ENCODE assay signal across 10 mouse cellular contexts in the genomic region with DNA sequence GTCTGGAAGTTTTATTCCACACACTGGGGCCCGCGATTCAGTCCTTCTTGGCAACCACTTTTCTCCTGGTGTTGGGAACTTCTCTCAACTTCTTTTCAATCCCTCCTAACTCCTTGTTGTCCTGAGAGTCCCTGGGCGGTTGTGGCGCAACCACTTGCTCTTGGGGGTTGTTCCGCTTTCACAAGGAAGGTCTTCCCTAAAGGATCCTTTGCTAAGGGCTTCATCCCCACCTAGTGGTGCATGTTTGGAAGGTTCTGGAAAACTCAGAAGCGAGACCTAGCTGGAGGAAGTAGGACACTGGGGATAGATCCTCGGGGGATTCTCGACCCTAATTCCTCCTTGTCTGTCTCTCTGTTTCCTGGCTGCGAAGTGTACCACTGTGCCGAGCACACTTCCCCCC. TPM values are rescaled to one million over a fixed set of nuclear protein-coding genes. Genes with fewer than 3 reads are reported as not detected.
DNase-seq lines count a peak whose midpoint lies in the region; ATAC-seq and TF ChIP-seq lines count a peak whose summit lies in the region.
"Had no signal": no experiment of that assay in that cellular context is flagged by ENCODE, and none has a peak within 500 bp of the region (broad histone marks: within the 10 kb centered on the region; RNA-seq: fewer than 3 reads in every experiment).

No protein-coding gene starts in this region.

- no peak overlapping the region for H3K9ac ChIP-seq in midbrain, embryonic 14.5 days (replicated peaks; ENCODE audit: low read length)
- H3K9ac ChIP-seq in midbrain, embryonic 16.5 days (ENCODE audit: low read depth, low read length): no peak overlapping the region
- H3K9ac ChIP-seq: limb, embryonic 15.5 days had no signal

- H3K4me3 ChIP-seq in midbrain, embryonic 14.5 days (replicated peaks; ENCODE audit: low read depth, low read length): no peak overlapping the region
- no peak overlapping the region for H3K4me3 ChIP-seq in midbrain, embryonic 16.5 days (ENCODE audit: low read depth, low read length)
- H3K4me3 ChIP-seq in thymus, adult 2 months (ENCODE audit: control insufficient read depth, insufficient read depth, low read length): no peak overlapping the region
- H3K4me3 ChIP-seq: limb, embryonic 15.5 days had no signal

- no peak overlapping the region for H3K27ac ChIP-seq in midbrain, embryonic 14.5 days (replicated peaks; ENCODE audit: low read depth, low read length)
- H3K27ac ChIP-seq in midbrain, embryonic 16.5 days (ENCODE audit: low read length): no peak overlapping the region
- H3K27ac ChIP-seq in thymus, adult 2 months (ENCODE audit: control insufficient read depth, insufficient read depth, low read length): no peak overlapping the region
- H3K27ac ChIP-seq: limb, embryonic 15.5 days had no signal

- ATAC-seq in midbrain, embryonic 14.5 days (ENCODE audit: low FRiP score, low TSS enrichment): no peak
- ATAC-seq in midbrain, embryonic 16.5 days: no peak
- peak; percentile 47 for ATAC-seq in monocyte, adult 5-6 weeks (replicated peaks; ENCODE audit: insufficient number of reproducible peaks, low FRiP score, low TSS enrichment, poor library complexity, severe bottlenecking)

- no peaks in the 10 kb centered on the region for H3K9me3 ChIP-seq in midbrain, embryonic 14.5 days (ENCODE audit: control insufficient read depth, low read length)
- H3K9me3 ChIP-seq in midbrain, embryonic 16.5 days (replicated peaks; ENCODE audit: control insufficient read depth, low read length, poor library complexity, severe bottlenecking): no peaks in the 10 kb centered on the region
- H3K9me3 ChIP-seq: limb, embryonic 15.5 days had no signal

- DNase-seq in adrenal gland, adult 8-10 months: peak; percentile 31
- no peak for DNase-seq in adrenal gland, adult 18-20 months (ENCODE audit: low spot score in 2 of 2)
- peak; percentile 29 for DNase-seq in midbrain, embryonic 14.5 days
- peak; percentile 46 for DNase-seq in liver
- DNase-seq in thymus, adult 2 months: no peak
- DNase-seq in cerebellum, adult 11-12 months: no peak
- DNase-seq: cerebellum, adult 2 months had no signal

- TF ChIP-seq CTCF in thymus, adult 2 months (IDR thresholded peaks at IDR 0.05; ENCODE audit: borderline replicate concordance, control insufficient read depth, extremely low read depth, insufficient read depth, low read length, poor library complexity): no peak

- H3K4me1 ChIP-seq in midbrain, embryonic 14.5 days (ENCODE audit: control insufficient read depth, insufficient read depth, low read length): no peaks in the 10 kb centered on the region
- H3K4me1 ChIP-seq in midbrain, embryonic 16.5 days (ENCODE audit: control insufficient read depth, insufficient read depth, low read length): no peaks in the 10 kb centered on the region
- peaks cover 10% of the 10 kb centered on the region for H3K4me1 ChIP-seq in thymus, adult 2 months (replicated peaks; ENCODE audit: control insufficient read depth, insufficient read depth, low read length)

- no peaks in the 10 kb centered on the region for H3K27me3 ChIP-seq in midbrain, embryonic 14.5 days (ENCODE audit: control insufficient read depth, insufficient read depth, low read length)
- no peaks in the 10 kb centered on the region for H3K27me3 ChIP-seq in midbrain, embryonic 16.5 days (ENCODE audit: control insufficient read depth, insufficient read depth, low read depth, low read length)
- no peaks in the 10 kb centered on the region for H3K27me3 ChIP-seq in thymus, adult 2 months (ENCODE audit: control insufficient read depth, insufficient read depth, low read length)
- H3K27me3 ChIP-seq: limb, embryonic 15.5 days had no signal

- no peak for TF ChIP-seq POLR2A in thymus, adult 2 months (IDR thresholded peaks at IDR 0.05; ENCODE audit: control insufficient read depth, extremely low read depth, insufficient read depth, low read length, poor library complexity)

- no peaks in the 10 kb centered on the region for H3K36me3 ChIP-seq in midbrain, embryonic 14.5 days (ENCODE audit: control insufficient read depth, insufficient read depth, low read length)
- H3K36me3 ChIP-seq in midbrain, embryonic 16.5 days (ENCODE audit: control insufficient read depth, insufficient read depth, low read length): no peaks in the 10 kb centered on the region
- no peaks in the 10 kb centered on the region for H3K36me3 ChIP-seq in thymus, adult 2 months (ENCODE audit: control insufficient read depth, insufficient read depth, low read length)
- H3K36me3 ChIP-seq: limb, embryonic 15.5 days had no signal

- WGBS in midbrain, embryonic 14.5 days: 79% methylated on average over 10 of the region's 10 CpGs
- WGBS in midbrain, embryonic 16.5 days: 74% methylated on average over 10 of the region's 10 CpGs
- 63% methylated on average over 10 of the region's 10 CpGs for WGBS in thymus, adult 2 months

- no peak overlapping the region for H3K4me2 ChIP-seq in midbrain, embryonic 14.5 days (ENCODE audit: low read length)
- H3K4me2 ChIP-seq in midbrain, embryonic 16.5 days (ENCODE audit: low read length): no peak overlapping the region
- H3K4me2 ChIP-seq: limb, embryonic 15.5 days had no signal

RNA-seq across cellular contexts. Expression of gene Ifngr2, which starts 19.8 kb away (rescaled TPM):
- total RNA-seq in adrenal gland, adult 8-10 months (2022): 10 to 100 TPM; 21.8 to 35.9 (median 29.7) TPM
- total RNA-seq in adrenal gland, adult 18-20 months (2021): 10 to 100 TPM; 20.2 to 27.6 TPM
- 90.2 and 94.2 TPM in 2 replicates for polyA plus RNA-seq in midbrain, embryonic 14.5 days (2014; fragmentation: Nextera tagmentation; extraction: Ambion mirVana)
- 104 and 125 TPM in 2 replicates for polyA plus RNA-seq in midbrain, embryonic 16.5 days (2015; fragmentation: Nextera tagmentation; extraction: Ambion mirVana)
- total RNA-seq in monocyte, adult 5-6 weeks (2017): 28.8 to 49.4 TPM (median 38.9 TPM) in 3 replicates
- 33.4 and 34.4 TPM in 2 replicates for polyA plus RNA-seq in thymus, adult 2 months (2012; rRNA removed)

RNA-seq across cellular contexts. Expression of gene Ifnar1, which starts 42.0 kb away (rescaled TPM):
- total RNA-seq in adrenal gland, adult 8-10 months (2022): 10 to 100 TPM; 53.4 to 86.0 (median 68.6) TPM
- 10 to 100 TPM; 53.5 to 55.4 TPM for total RNA-seq in adrenal gland, adult 18-20 months (2021)
- polyA plus RNA-seq in midbrain, embryonic 14.5 days (2014; fragmentation: Nextera tagmentation; extraction: Ambion mirVana): 38.8 and 56.1 TPM in 2 replicates
- polyA plus RNA-seq in midbrain, embryonic 16.5 days (2015; fragmentation: Nextera tagmentation; extraction: Ambion mirVana): 48.0 and 51.7 TPM in 2 replicates
- 91.0 to 131 TPM (median 108 TPM) in 3 replicates for total RNA-seq in monocyte, adult 5-6 weeks (2017)
- 47.0 and 49.1 TPM in 2 replicates for polyA plus RNA-seq in thymus, adult 2 months (2012; rRNA removed)

Comparison
In these comparisons a context has a peak if more than half of its experiments do, and no peak if none do; other contexts are left out.
1. DNase-seq: peak in adrenal gland, adult 8-10 months (single experiment), midbrain, embryonic 14.5 days (single experiment) and liver (single experiment); none in adrenal gland, adult 18-20 months (0 of 2), thymus, adult 2 months (single experiment) and cerebellum, adult 11-12 months (single experiment).